Mouse (Mus musculus) lung, postnatal 25 days (tissue): ENCODE data around the gene Cactin.

ENCODE experiments used
- DNase-seq: peaks from one replicate; pipeline ENCODE4 v3.0.0; 2022; ENCODE audit warnings: low spot score

The Cactin gene

GRCm38 (mm10) chr10:81344421-81345161 lies 23.7 kb downstream of the Cactin start:
- DNase-seq = no peak

- no peak for DNase-seq
Observed at GRCm38 (mm10) chr10:81345162-81345534, 24.2 kb downstream of the Cactin start.

DNA sequence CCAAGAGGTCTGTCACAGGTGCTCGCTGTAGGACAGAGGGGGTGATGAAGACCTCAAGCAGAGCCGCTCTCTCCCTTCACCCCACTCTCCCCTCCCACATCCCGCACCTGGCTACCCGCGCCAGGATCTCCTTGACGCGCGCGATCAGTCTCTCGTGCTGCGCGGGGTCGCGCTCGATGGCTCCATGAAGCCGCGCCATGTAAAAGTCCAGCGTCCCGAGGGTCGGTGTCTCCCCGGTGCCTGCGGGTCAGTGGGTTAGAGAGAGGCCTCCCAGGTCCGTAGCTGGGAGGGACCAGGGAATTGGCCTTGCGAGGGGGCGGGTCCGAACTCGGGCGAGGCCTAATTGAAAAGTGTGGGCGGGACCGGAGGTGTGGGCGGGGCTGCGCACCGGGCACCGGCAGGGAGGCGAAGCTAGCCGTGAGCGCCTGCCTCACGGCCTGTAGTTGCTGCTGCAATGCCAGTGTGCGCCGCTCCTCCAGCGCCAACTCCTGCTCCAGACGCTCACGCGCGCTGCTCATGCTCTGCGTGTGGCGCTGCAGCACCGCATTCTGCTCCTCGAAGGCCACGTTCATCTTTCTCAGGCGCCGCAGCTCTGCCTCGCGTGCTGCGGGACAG lies 25.7 kb downstream of the Cactin start:
- DNase-seq = peak; percentile 72

DNA sequence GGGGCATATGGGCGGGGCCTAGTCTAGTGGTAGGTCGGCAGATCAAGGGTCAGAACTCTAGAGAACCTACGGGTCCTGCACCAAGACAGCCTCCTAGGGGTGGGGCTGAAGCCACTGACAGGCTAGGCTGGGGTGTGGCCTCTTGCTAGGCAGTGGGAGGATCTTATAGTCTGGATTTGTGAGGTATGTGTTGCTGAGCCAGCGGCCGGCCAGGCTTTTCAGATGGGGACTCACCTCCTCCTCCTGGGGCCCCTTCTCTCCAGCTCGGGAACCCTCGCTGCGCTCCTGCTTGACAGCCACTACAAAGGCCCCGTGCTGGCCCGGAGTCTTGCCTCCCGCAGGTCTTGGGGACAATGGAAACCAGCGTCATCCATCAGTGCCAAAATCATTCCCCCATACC lies 28.2 kb downstream of the Cactin start:
- DNase-seq = peak; percentile 55

DNA sequence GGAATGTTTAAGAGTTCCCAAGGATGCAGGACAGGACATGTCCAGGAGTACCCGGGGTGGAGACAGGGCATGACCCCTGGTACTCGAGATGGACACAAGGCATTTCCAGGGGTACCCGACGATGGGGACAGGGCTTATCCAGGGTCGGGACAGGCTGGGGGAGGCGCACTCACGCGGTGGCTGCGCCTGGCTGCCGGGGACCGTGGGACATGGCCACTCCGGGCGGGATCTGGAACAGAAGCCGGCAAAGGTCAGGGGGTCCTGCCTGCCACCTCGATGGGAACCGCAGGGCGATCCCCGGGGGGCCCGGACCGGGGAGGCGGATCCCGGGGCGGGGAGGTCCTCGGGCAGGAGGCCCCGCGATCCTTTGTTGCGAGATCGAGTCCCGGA lies 29.1 kb downstream of the Cactin start:
- DNase-seq = no peak

DNA sequence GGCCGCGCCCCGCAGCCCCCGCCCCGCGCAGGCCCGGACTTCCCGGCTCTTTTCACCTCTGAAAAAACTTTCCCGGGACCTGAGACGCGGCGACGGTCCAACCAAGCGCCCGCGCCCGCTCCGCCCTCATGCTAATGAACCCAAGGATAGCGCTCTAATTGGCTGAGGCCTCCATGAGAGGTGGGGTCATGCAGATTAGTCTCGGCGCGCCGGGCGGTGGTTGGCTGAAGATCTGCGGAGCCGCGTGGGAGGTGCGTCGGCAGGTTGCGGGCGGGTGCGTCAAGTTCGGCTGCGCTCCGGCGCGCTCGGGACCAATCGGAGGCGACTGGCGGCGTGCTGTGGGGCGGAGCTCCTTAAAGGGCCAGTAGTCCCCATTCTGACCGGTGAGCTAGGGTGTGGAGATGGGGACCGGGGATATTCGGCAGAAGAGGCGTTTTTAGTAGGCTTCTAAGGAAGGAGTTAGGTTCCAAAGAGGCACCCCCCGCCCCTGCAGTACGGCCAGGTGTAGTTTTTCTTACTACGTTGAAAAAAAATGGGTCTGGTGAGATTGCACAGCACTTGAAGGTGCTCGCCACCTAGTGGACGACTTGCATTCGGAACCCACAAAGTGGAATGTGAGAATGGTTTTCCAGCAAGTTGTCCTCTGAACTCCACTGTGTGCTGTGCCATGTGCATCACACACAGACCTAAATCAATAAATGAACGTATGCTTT lies 29.6 kb downstream of the Cactin start, which contains the start of gene Hmg20b:
Hmg20b (minus strand) TSS at position 130 of the 713 bp plus-strand sequence.
- DNase-seq = peak; percentile 100

DNA sequence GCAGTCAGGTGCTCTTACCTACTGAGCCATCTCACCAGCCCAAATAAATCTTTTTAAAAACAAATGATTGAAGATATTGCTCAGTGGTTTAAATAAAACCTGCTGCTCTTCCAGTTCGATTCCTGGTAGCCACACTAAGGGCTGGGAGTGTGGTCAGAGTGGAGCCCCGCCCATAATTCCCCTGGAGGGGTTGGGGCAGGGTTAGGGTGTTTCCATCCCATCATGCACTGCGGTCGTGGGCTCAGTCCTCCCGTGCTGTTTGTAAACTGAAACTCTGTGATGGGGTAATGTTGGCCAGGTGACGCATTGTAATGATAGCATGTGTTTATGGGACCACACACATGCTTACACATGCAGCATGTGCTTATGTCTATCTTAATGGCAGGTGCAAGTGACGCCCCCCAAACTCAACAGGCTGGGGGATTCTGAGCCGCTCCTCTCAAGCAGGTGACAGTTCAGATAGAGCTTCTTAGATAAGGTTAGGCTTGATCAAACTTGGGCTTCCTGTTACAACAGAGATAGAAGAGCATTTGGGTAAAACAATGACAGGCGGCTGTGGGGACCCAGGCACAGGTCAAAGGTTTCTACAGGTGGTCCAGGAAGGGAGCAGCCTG lies 30.9 kb downstream of the Cactin start:
- no peak for DNase-seq

DNA sequence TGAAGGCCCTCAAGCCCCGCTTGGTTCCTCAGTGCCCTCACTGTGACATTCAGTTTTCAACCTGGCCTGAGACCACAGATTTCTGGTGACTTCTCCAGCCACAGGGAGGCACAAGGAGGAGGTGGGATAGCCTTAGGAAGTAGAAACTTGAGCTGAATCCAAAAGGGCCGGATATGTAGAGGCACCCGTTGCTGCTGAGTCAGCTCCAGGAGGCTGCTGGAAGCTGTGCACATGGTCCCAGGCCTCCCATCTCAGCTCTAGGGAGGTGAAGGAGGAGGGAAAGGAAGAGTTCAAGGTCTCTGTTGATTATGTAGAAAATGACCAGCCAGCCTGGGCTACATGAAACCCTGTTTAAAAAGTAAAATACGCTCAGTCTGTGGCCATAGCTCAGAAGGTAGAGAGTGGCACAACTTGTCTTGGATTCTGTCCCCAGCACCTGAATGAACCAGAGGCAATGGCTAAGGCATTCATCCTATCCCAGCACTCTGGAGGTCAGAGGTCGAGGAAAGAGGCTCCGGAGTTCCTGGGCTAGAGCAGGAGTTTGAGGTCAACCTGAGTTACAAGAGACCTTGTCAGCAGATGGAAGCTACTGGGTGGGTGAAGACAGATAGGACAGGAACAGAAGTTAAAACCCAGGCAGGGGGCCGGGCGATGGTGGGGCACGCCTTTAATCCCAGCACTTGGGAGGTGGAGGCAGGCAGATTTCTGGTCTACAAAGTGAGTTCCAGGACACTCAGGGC lies 34.0 kb downstream of the Cactin start:
- DNase-seq = no peak

GRCm38 (mm10) chr10:81355533-81355932 lies 34.6 kb downstream of the Cactin start:
- DNase-seq = no peak

DNA sequence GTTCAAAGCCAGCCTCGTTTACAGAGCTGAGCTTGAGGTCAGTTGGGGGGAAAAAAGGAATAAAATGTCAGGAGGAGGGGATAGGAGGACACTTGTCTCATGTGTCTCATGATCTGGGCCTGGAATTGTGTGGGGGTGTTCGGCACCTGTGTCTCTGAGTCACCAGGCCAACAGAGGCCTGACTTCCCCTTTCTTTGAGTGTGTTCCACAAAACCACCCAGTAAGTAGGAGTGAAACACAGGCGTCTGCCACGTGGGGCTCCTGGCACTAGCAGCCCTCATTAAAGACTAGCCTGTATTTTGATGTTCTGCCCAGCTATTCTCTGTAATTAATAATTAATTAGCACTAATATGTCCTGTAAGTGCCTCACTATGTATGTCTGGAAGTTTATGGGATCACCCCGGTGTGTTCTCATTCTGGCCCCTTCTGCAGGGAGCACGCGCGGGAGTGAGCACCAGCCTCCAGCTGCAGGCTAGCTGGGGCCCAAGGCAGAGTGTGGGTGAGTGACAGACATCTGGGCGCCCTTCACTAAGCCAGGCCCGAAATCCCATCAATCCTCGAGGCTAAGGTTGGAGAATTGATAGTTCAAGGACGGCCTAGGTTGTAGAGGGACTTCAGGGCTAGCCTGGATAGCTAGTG lies 35.6 kb downstream of the Cactin start:
- peak; percentile 50 for DNase-seq

- DNase-seq = peak; percentile 92
Observed at GRCm38 (mm10) chr10:81356991-81357844, 36.3 kb downstream of the Cactin start, which contains the start of gene Mfsd12. Gene Mfsd12 (plus strand): TSS chr10:81357491.

DNA sequence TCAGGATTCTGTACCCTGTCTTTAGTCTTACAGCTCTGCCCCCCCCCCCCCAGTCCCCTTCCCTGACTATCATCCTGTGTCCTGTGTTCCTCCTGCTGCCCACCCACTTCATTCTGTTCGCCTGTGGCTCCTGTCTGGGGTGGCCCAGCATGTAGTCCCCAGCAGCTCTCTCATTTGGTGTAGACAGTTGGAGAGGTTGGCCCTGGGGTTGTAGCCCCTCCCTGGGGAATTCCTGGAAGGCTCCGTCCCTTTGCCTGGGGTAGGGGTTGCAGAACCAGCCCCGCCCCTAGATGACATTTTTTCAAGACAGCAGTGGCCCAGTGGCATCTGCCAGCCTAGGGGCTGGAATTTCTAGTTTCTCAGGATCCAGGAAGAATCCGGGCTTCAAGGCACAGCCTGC lies 37.3 kb downstream of the Cactin start:
- DNase-seq = no peak

DNA sequence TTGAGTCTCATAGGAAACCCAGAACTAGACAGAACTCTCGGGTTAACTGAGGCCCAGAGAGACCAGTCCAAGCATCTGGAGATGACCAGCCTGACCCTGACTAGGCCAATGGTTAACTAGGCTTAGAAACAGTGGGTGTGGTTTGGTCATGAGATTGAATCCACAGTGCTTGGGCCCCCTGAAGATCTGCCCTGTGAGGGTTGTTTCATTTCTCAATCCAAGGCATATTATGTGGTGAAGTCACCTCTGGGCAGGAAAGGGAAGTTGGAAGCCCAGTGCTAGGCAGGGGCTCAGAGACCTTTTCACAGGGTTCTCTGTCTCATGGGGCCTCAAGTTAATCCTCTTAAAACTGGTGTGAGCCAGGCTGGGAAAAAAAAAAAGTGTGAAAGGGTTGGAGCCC lies 37.9 kb downstream of the Cactin start:
- DNase-seq = no peak

- no peak for DNase-seq
Observed at GRCm38 (mm10) chr10:81360721-81361120, 39.8 kb downstream of the Cactin start.

- no peak for DNase-seq
Observed at GRCm38 (mm10) chr10:81362336-81362949, 41.5 kb downstream of the Cactin start.

DNA sequence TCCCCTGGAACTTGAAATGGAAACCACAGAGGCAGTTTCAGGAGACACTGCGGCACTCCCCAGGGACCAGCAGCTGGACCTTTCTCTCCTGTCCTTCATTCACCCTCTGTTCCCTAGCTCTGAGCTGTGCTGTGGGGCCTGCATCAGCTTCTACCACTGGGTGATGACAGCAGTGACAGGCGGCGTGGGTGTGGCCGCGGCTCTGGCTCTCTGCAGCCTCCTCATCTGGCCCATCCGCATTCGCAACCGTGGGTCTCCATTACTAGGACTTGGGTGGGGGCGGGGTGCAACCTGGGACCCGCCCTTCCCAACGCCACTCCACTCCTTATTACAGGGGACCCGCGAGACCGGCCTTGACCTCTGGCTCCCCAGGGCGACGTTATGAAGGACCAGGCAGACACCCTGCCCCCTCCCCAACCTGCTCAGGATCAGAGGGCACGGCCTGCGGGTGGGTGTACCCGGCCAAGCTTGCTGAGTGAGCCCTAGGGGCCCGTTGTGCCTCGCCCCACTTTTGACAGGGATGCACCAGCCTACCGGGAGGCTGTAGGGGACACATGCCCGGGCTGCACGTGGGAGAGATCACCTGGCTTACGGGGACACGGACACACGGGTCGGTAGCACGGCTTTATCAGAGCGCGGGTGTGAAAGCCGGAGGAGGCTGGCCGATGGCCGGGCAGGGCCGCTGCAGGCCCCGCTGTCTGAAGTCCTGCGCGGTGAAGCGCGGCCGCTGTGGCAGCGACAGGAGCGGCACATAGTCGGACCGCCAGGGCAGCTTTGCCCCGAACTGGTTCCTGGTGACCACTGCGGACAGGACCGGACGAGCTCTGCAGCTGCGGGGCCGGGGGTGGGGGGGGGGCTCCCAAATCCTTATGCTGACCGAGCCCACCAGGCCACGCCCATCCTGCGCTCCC lies 42.8 kb downstream of the Cactin start:
- no peak for DNase-seq

- no peak for DNase-seq
Observed at GRCm38 (mm10) chr10:81364666-81365065, 43.8 kb downstream of the Cactin start.

DNA sequence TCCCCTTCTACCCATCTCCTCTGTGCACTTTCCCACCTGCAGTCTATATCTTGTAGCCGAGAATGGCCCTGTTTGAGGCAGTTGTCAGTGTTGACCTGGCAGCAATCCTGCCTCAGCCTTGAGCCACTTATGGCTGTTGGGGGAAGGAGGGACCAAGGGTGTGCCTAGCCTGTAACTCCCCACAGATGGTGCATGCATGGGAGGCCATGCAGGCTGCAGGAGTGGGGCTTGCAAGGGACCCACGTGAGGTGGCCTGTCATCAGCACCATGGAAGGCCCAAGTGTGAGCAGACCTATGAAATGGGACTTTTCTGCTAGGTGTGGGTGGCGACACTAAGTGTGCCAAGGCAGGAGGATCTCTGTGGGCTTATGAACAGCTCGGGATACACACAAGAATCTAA lies 44.2 kb downstream of the Cactin start:
- DNase-seq = no peak
